Mouse (Mus musculus) testis, adult 2 months (tissue): ENCODE data around the gene Chchd6. TPM values are rescaled to one million over a fixed set of nuclear protein-coding genes. Genes with fewer than 3 reads are reported as not detected.

Experiments
- H3K27ac ChIP-seq: fragments of 200-500 bp; 2 replicates; pipeline ENCODE4 v1.5.1; 2012; ENCODE audit warnings: low read depth, low read length; ENCODE audit not compliant: control insufficient read depth, insufficient read depth
- H3K27me3 ChIP-seq: fragments of 200-500 bp; 2 replicates; pipeline ENCODE4 v1.6.1; 2012; ENCODE audit warnings: mild to moderate bottlenecking, low read length, moderate library complexity; ENCODE audit not compliant: control insufficient read depth, insufficient read depth
- H3K36me3 ChIP-seq: fragments of 200-500 bp; 2 replicates; pipeline ENCODE4 v1.6.1; 2012; ENCODE audit warnings: mild to moderate bottlenecking, low read length; ENCODE audit not compliant: control insufficient read depth, insufficient read depth
- H3K4me1 ChIP-seq: fragments of 200-500 bp; 2 replicates; pipeline ENCODE4 v1.6.1; 2012; ENCODE audit warnings: low read length; ENCODE audit not compliant: control insufficient read depth, insufficient read depth
- H3K4me3 ChIP-seq: fragments of 200-500 bp; 2 replicates; pipeline ENCODE4 v1.5.1; 2012; ENCODE audit warnings: low read depth, mild to moderate bottlenecking, low read length, moderate library complexity, mixed read lengths; ENCODE audit not compliant: control insufficient read depth
- CTCF ChIP-seq: fragments of 200-500 bp; IDR thresholded peaks from 2 replicates; pipeline ENCODE4 v1.5.1; 2012; ENCODE audit warnings: low read depth, mild to moderate bottlenecking, inconsistent platforms, low read length, moderate library complexity; ENCODE audit not compliant: control insufficient read depth, insufficient read depth, insufficient replicate concordance
- POLR2A ChIP-seq: fragments of 200-500 bp; IDR thresholded peaks from 2 replicates; pipeline ENCODE4 v1.6.1; 2012; ENCODE audit warnings: low read depth, mild to moderate bottlenecking, inconsistent platforms, low read length, moderate library complexity; ENCODE audit not compliant: control insufficient read depth
- polyA plus RNA-seq: library from polyadenylated mRNA; depleted of rRNA; stranded (reverse); fragments of >200 nt; gene quantifications from 2 replicates; pipeline ENCODE4 v1.2.3, GENCODE M21; 2012

The Chchd6 gene
- polyA plus RNA-seq, 1 experiment = 783 TPM

GRCm38 (mm10) chr6:89462223-89462760, 133.2 kb downstream of the Chchd6 start:
- TF ChIP-seq CTCF (no peak), POLR2A (no peak)
- no peaks in the 10 kb centered on the region for H3K27me3 ChIP-seq
- no peak overlapping the region for H3K27ac ChIP-seq
- H3K36me3 ChIP-seq = no peaks in the 10 kb centered on the region
- no peaks in the 10 kb centered on the region for H3K4me1 ChIP-seq
- H3K4me3 ChIP-seq = no peak overlapping the region

GRCm38 (mm10) chr6:89461250-89462222, 133.9 kb downstream of the Chchd6 start:
- TF ChIP-seq CTCF (no peak), POLR2A (no peak)
- no peak overlapping the region for H3K27ac ChIP-seq

GRCm38 (mm10) chr6:89459634-89460033, 135.8 kb downstream of the Chchd6 start:
- H3K27ac ChIP-seq = no peak overlapping the region
- no peak overlapping the region for H3K4me3 ChIP-seq
- H3K4me1 ChIP-seq = no peaks in the 10 kb centered on the region
- H3K27me3 ChIP-seq = no peaks in the 10 kb centered on the region
- no peak for TF ChIP-seq CTCF
- H3K36me3 ChIP-seq = no peaks in the 10 kb centered on the region

More at GRCm38 (mm10) chr6:89461250-89462222, 133.9 kb downstream of the Chchd6 start:
- H3K36me3 ChIP-seq = no peaks in the 10 kb centered on the region
- no peaks in the 10 kb centered on the region for H3K4me1 ChIP-seq
- H3K27me3 ChIP-seq = no peaks in the 10 kb centered on the region
- H3K4me3 ChIP-seq = no peak overlapping the region

- no peak overlapping the region for H3K4me3 ChIP-seq
- TF ChIP-seq CTCF (no peak), POLR2A (no peak)
- no peak overlapping the region for H3K27ac ChIP-seq
- no peaks in the 10 kb centered on the region for H3K4me1 ChIP-seq
- no peaks in the 10 kb centered on the region for H3K27me3 ChIP-seq
- H3K36me3 ChIP-seq = no peaks in the 10 kb centered on the region
Measured at GRCm38 (mm10) chr6:89457601-89458000, 137.9 kb downstream of the Chchd6 start.

- Histone ChIP-seq H3K27me3 (no peaks in the 10 kb centered on the region), H3K36me3 (no peaks in the 10 kb centered on the region), H3K27ac (no peak overlapping the region), H3K4me3 (no peak overlapping the region), H3K4me1 (no peaks in the 10 kb centered on the region)
- TF ChIP-seq CTCF = no peak
- TF ChIP-seq POLR2A = no peak
Measured at GRCm38 (mm10) chr6:89456409-89456961, 139.0 kb downstream of the Chchd6 start.

- TF ChIP-seq POLR2A = no peak
- no peak for TF ChIP-seq CTCF
- no peaks in the 10 kb centered on the region for H3K36me3 ChIP-seq
- no peaks in the 10 kb centered on the region for H3K4me1 ChIP-seq
- H3K27ac ChIP-seq = no peak overlapping the region
- no peak overlapping the region for H3K4me3 ChIP-seq
- H3K27me3 ChIP-seq = no peaks in the 10 kb centered on the region
Measured at GRCm38 (mm10) chr6:89455523-89456000, 139.9 kb downstream of the Chchd6 start.

- Histone ChIP-seq H3K27ac (no peak overlapping the region), H3K4me3 (no peak overlapping the region), H3K4me1 (no peaks in the 10 kb centered on the region), H3K27me3 (no peaks in the 10 kb centered on the region), H3K36me3 (no peaks in the 10 kb centered on the region)
- TF ChIP-seq CTCF (no peak), POLR2A (no peak)
Measured at GRCm38 (mm10) chr6:89454437-89454836, 141.0 kb downstream of the Chchd6 start.
